Mouse (Mus musculus) lung, adult 2 months (tissue): ENCODE results near the gene Ammecr1.

Experiments used
- CTCF ChIP-seq: fragments of 200-500 bp; IDR thresholded peaks from 2 replicates; pipeline ENCODE4 v1.5.1; 2011; ENCODE audit warnings: mild to moderate bottlenecking, low read length, control low read depth; ENCODE audit not compliant: insufficient read depth
- POLR2A ChIP-seq: fragments of 200-500 bp; IDR thresholded peaks from 2 replicates; pipeline ENCODE4 v1.6.1; 2011; ENCODE audit warnings: low read depth, mild to moderate bottlenecking, control low read depth, low read length, borderline replicate concordance; ENCODE audit errors: extremely low read depth

- TF ChIP-seq CTCF = no peak
- no peak for TF ChIP-seq POLR2A
Observed at GRCm38 (mm10) chrX:142895316-142895715, 71.2 kb downstream of the Ammecr1 start.
